Mouse (Mus musculus) testis, adult 2 months (tissue): Measurements from ENCODE around the gene Snx30.

Experiments used
- CTCF ChIP-seq: fragments of 200-500 bp; IDR thresholded peaks from 2 replicates; pipeline ENCODE4 v1.5.1; 2012; ENCODE audit warnings: low read depth, mild to moderate bottlenecking, inconsistent platforms, low read length, moderate library complexity; ENCODE audit not compliant: control insufficient read depth, insufficient read depth, insufficient replicate concordance
- POLR2A ChIP-seq: fragments of 200-500 bp; IDR thresholded peaks from 2 replicates; pipeline ENCODE4 v1.6.1; 2012; ENCODE audit warnings: low read depth, mild to moderate bottlenecking, inconsistent platforms, low read length, moderate library complexity; ENCODE audit not compliant: control insufficient read depth

DNA sequence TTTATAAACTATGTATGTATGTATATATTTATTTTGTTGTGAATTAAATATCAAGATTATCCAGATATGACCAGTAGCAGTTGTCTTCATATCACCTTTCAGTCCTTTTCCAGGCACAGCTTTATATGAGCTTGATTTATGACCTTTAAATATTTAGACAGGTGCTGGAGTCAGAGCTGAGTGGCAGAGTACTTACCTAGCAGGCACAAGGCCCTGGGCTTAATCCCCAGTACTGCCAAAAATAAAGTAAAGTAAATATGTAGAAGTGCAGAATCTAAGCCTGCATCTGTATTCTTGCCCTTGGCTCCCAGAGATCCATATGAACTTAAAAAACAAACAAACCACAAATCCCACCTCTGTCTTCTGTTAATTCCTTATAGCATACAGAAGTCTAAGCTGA lies 16.6 kb upstream of the Snx30 start:
- no peak for TF ChIP-seq CTCF
- TF ChIP-seq POLR2A, result no peak
